Mouse (Mus musculus): ENCODE data around the gene Spire2.
A peak's percentile ranks its signal among the peaks of the same experiment; 100 is the strongest.

Gene Spire2

DNA sequence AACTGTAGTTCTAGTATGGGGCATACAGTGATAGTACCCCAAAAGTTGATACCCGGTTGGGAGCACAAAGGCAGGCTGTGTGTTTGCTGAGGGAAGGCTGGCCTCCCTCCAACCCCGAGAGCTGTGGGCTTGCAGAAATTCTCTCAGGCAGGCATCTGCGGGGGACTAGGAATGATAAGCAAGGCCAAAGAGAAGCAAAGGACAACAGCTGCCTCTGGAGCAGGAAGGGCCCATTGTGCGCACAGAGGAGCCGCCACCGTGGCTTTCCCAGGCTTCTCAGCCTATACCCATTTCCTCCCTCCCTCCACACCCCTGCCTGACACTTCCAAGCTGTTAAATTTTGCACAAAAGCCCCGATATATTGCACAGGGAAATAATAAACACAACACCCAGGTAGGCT, 1.4 kb downstream of the Spire2 start:
- no peak for DNase-seq (ENCODE audit: low read depth, low spot score)

DNA sequence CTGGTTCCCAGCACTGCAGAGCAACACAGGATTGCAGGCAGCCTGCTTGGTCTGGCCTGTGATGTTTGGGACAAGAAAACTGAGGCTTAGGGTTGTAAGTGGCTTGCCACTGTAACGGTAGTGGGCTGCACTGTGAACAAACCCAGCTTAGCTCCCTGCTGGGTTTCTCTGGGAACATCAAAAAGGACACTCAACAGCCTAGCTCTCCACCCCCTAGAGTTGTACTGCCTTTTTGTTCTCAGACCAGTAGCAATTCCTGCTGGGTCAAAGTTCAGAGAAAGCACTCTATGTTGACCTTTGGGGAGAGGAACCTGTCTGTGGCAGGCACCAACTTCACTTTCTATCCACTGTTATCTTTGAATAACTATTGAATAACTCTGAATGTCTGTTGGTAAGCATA, 2.0 kb downstream of the Spire2 start:
- peak; percentile 83 for DNase-seq (ENCODE audit: low read depth, low spot score)

DNA sequence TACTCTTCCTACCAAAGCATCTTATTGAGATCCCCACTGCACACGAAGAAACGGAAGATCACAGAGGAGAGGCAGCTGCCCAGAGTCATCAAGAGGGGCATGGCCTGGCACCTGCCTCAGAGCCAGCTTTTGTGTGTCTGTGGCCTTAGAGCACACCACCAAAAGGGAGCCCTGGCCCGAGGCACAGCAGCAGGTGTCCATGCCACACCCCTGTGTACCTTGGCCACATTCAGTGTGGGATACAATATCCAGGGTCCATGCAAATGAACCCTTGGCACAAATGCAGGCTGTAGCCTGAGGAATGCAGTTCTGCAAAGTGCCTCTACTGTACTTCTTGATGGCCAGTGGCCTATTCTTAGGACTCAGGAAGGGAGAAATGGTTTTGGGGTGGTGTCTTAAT, 5.0 kb downstream of the Spire2 start:
- no peak for DNase-seq (ENCODE audit: low read depth, low spot score)

DNA sequence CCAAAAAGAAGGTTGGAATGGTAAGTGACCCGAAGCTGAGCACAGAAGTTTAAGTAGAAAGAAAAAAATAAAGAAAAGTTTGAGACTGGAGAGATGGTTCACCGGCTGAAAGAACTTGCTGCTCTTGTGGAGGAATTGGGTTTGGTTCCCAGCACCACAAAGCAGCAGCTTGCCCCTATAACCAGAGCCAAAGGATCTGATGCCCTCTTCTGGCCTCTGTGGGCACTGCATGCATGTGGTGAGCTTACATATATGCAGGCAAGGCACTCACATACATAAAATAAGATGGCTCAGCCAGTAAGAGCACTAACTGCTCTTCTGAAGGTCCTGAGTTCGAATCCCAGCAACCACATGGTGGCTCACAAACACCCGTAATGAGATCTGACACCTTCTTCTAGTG, 7.6 kb downstream of the Spire2 start:
- DNase-seq (ENCODE audit: low read depth, low spot score), result peak; percentile 79

DNA sequence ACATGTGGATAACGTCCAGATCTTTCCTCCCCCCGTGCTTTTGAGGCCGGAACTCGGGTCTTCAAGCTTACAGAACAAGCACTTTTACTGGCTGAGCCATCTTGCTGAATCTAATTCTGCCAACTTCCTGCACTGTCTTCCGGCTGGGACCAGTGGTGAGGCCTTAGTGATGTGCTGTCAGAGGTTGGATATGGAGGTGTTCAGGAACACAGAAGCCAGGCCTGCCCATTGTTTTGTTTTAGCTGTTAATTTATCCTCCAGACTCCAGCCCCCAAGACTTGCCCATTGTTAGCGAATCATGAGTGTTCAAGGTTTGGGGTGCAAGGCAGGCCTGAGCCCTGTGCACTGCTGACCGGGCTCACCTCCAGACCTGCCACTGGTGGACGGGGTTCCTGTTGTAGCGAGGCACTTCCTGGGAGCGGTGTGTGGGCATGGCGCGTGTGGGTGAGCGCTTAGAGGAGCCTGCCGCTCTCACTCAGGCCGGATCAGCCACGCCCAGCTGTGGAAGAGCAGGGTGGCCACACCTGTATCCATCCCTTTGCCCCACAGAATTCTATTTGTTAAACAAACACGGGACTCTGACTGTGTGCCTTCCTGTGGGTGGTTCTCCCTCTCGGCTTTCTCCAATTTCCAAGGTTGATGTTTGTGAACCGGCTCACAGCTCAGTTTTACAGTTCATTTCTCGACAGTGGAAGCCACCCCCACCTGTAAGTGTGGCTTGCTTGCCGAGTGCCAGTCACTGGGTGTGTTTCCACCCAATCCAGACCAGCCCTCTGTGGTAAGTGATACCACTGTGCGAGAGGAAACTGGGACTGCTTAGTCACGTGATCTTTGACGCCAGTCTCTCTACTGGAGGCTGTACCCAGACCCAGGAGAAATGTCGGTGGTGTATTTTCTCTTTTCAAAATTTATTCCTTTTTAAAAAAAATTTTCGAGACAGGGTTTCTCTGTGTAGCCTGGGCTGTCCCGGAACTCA, 8.8 kb downstream of the Spire2 start:
- no peak for DNase-seq (ENCODE audit: low read depth, low spot score)

DNA sequence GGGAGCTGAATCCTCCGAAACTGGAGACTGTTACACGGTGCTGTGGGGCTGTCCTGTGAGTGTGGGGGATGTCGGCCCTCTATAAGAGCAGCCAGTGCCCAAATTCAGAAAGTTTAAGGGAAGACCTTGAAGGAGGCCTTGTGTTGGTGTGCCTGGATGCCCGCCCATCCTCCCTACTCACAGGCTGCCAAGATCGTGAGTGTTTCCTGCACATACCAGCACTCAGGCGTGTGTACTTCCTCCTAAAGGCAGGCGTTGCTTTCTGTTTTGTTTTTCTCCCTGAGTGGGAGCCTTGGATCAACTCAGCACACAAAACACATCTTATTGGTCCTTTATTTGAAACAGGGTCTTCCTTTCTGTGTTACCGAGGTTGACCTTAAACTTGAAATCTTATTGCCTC, 9.7 kb downstream of the Spire2 start:
- no peak for DNase-seq (ENCODE audit: low read depth, low spot score)

DNA sequence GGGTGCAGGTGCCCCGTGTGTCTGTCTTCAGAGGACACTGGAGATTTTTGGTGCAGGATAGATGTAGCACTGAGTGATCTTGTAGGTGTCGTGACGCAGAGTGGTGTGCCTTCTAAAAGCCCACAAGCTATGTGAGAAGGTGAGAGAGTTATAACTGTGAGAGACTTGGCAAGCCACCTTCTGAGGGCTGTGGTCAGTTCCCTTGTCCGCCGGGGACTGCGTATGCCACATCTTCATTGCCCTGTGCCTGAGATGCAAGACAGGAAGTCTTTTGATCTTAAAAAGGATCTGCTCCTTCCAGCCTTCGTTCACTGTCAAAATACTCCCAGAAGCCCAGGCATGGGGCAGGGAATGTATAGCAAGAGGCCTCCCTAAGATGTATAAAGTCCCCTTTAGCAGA, 10.4 kb downstream of the Spire2 start:
- no peak for DNase-seq (ENCODE audit: low read depth, low spot score)

DNA sequence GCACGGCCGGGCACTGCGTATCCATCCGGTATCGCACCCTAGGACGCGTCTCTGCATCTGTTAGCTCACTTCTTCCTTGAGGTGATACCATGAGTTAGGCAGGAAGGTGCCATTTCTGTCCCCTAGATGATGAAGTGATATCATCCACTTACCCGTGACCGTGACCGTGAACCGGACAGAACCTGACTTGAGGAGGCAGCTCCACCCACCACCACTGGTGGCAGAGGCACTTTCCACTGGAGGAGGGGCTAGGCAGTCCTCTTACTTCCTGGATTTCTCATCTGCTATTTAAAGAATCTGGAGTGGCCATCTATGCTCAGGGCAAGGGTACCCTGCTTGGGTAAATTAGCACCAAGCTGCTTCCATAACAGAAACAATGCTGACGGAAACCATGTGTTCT, 10.9 kb downstream of the Spire2 start:
- no peak for DNase-seq (ENCODE audit: low read depth, low spot score)

DNA sequence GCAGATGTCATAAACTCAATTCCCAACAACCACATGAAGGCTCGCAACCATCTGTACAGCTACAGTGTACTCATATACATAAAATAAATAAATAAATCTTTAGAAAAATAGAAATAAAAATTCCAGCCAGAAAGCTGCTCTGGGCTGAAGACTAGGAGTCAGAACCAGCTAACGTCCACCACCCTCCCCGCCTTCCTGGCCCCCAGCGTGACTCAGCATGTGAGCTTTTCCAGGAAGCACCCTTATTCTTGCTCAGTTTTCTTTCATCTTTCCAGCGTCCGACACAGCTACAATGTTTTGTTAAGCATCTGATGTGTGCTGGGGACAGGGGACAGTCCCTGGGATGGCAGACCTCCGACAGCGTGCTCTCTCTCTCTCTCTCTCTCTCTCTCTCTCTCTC, 12.6 kb downstream of the Spire2 start:
- no peak for DNase-seq (ENCODE audit: low read depth, low spot score)

DNA sequence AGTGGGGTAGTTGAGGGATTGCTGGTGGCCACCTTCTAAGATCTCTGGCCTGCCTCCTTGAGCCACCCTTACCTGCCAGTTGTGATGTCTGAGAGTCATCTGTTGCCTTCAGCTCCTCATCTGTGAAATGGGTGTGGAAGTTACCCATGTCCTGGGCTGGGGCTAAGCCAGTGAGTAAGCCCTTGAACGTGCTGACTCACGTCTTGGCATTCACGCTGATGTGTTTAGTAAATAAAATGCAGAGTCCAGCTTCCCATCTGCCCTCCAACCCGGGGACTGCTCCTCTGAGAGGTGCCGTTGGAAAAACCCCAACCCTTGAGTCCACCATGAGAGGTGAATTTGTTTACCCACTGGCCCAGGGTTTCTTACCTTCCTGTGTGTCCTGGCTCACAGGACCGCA, 13.3 kb downstream of the Spire2 start:
- DNase-seq (ENCODE audit: low read depth, low spot score), result no peak

DNA sequence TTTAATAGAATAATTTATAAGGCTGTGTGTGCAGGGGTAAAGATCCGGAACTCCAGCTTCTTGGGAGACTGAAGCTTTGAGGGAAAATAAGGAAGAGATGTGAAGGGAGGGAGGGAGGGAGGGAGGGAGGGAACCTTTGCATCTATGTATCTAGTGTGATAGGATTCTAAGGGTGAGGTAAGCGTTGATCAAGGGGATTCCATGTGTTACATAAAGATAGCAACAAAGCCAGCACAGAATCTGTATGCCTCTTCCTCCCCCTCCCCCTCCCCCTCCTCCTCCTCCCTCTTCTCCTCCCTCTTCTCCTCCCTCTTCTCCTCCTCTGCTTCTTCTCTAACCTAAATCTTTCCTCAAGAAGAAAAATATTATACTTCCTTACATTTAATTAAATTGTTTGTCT, 14.8 kb downstream of the Spire2 start:
- DNase-seq (ENCODE audit: low read depth, low spot score), result no peak

DNA sequence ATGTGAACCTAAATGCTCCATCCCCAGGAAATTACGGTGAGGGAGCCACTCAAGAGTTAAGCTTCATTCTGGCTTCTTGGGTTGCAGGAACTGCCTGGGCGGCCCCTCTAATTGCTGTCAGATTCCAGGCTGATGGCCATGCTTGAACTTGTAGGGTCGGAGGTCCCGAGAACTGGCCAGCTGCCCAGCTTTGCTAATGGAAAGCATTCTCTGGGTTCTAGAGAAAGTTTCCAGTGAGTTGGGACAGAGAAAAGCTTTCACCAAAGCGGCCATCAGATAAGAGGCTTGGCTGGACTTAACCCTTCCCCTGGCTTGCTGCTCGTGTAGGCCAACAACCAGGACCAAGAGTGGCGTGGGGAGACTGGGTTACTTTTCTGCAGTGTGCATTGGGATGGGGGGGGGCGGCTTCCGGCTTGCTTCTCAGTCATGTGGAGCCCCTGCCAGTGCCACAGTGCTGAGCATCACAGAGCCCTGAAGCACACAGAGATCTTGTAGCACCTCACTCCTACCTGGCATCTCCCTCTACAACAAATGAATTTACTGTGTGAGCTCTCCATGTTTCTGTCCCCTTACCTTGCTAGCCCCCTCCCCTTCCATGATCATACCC, 15.8 kb downstream of the Spire2 start:
- no peak for DNase-seq (ENCODE audit: low read depth, low spot score)

DNA sequence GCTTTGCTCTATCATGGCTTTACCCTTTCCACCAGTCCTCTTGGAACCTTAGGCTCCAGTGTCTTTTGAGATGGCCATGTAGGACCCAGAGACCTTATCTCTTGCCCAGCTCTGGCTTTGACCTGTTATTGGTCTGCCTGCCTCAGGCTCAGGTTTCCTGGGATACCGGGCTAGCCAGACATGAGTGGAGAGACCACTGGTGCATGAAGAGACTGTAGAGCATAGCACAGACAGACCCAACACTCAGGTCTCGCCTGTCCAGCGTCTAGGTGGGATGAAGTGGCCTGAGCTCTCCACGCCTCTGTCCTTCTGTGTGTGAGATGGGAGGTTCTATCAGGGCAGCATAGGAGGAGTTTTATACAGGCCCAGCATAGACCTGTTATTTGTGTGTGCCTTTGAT, 16.6 kb downstream of the Spire2 start:
- no peak for DNase-seq (ENCODE audit: low read depth, low spot score)

DNA sequence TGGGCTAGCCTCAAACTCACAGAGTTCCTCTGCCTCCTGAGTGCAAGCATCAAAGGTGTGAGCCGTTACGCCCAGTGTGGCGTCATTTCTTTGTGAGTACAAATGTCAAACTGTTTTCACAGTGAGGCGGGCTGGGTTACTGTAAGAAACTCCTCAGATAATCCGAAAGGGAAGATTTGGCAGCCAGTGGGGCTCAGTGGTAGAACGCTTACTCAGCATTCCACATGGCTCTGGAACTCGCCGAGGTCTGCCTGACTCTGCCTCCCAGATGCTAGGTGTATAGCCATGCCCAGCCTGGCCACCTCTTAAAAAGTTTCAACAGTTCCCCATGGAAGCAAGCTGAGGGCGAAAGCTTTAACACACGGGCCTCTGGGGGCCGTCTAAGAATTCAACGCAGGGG, 19.6 kb downstream of the Spire2 start:
- no peak for DNase-seq (ENCODE audit: low read depth, low spot score)

DNA sequence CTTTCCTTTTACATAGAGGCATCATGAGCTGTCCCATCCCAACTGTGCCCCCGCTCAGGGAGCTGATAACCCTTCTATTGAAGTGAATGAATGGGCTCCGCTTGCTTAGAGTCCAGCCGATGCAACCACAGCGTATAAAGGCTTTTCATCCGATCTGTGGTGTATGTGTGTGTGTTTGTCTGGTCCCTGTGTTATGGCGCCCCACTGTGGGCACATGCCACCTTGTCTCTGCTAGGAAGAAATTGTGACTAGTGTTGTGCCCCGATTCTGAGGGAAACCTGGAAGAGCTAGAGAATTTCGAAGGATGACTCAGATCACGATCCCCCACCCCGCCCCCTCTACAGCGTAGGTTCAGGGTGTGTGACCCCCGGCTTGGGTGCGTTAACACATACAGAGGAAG, 20.3 kb downstream of the Spire2 start:
- DNase-seq (ENCODE audit: low read depth, low spot score), result no peak

DNA sequence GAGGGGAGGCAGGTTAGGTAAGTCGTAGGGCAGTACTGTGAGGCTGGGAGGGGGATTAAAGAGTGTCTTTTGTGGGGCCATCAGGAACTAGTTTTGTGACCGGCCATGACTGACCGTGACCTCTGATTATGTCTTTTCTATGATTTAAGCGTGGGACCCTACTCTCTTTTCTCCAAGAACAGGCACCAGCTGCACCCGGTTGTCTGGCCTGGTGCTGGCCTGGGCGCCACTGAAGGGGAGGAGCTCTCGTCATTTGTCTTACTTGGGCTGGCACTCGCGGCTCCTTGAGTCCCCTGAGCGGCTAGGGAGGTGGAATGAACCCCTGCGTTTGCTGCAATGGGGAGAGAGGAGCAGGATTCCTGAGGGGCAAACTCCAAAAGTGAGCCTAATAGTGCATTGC, 20.7 kb downstream of the Spire2 start:
- no peak for DNase-seq (ENCODE audit: low read depth, low spot score)

DNA sequence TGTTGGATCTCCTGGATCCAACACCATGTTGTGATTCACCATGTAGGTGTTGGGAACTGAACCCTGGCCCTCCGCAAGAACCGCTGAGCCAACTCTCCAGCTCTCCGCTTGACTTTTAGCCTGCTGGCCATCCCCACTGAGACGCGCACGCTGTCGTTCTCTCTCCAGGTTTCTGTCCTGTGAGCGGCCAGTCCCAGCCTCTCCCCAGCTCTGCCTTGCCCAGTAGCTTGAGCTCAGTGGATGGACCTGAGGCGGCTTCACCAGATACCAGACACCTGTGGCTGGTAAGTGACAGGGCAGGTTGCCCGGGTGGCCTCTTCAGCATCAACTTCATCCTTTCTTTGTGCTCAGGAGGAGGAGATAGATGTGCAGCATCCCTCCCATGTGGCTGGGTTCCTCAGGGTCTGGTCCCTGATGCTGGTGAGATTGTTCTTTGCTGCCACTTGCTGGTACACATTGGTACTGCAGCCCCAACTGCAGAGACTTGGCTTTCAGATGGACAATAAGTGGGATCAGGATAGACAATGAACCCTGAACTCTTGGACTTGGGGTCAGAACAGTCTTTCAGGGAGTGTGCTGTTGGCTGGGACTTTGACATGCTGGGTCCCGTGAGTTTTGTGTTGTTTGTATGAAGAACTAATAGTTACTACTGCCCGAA, 28.7 kb downstream of the Spire2 start:
- peak; percentile 70 for DNase-seq (ENCODE audit: low read depth, low spot score)

DNA sequence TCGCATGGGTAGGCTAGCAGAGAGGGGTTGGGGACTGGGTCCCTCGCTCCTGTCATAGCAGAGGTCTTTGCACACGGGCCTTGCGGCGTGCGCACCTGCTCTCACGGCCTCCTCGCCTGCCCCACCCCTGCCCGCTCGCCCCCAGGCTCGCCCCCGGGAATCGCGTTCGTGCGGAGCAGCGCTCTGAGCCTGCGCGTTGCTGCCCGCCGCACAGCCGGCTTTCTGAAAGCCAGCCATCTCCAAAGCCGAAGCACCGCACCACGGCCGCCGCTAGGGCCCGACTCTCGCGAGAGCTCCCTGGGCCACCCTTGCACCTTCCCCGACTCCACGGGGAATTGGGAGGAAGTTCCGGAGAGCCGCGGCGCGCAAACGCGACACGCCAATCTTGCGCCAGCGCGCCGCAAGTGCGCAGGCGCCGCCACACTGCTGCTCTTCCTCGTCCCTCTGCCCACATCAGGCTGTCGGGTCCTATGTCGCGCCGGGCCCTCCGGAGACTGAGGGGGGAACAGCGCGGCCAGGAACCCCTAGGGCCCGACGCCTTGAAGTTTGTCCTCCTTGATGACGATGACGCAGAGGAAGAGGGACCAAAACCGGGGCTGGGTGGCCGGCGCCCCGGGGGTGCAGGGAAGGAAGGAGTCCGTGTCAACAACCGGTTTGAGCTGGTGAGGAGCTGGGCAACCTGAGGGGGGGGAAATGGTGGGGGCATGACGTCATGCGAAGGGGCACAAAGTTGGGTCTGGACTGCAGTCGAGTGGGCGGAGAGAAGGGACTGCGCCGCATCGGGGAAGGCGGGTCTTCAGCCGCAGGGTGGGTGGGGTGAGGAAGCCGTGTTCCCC, 41.1 kb downstream of the Spire2 start, which contains the start of gene Tcf25:
Gene Tcf25 (plus strand): TSS at position 351 of the 836 bp plus-strand sequence.
- DNase-seq (ENCODE audit: low read depth, low spot score), result peak; percentile 99

DNA sequence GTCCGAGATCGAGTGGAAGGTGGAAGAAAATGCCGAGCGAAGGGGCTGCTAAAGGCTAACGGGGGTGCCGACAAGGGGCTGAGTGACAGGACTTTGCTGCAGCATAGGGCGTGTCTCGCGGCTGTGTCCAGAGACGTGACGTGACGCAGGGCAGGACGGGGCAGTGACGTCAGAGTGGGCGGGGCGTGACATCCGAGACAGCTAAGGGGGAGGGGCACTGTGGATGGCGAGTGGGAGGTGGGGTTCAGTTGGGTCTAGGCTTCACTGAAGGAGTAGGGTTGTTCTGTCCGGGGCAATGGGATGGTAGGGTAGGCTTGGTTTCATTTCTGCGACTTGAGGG, 41.7 kb downstream of the Spire2 start:
- DNase-seq (ENCODE audit: low read depth, low spot score), result peak; percentile 92

DNA sequence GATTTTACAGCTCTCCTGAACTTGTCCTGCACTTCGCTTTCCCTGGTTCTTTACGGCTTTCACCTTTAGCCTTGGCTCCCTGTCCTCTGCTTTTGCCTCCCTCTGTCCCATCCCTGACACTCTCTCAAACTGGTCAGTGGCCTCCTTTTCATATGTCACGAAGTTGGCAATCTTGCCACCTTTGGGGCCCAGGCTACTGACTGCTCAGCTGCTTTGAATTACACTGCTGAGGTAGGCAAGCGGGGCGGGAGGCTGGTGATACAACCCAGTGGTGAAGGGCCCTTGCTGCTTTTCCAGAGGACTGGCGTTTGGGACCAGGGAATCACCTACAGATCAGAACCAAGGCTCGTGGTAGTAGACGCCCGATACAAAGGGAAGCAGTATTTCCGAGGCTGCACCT, 43.2 kb downstream of the Spire2 start:
- no peak for DNase-seq (ENCODE audit: low read depth, low spot score)

DNA sequence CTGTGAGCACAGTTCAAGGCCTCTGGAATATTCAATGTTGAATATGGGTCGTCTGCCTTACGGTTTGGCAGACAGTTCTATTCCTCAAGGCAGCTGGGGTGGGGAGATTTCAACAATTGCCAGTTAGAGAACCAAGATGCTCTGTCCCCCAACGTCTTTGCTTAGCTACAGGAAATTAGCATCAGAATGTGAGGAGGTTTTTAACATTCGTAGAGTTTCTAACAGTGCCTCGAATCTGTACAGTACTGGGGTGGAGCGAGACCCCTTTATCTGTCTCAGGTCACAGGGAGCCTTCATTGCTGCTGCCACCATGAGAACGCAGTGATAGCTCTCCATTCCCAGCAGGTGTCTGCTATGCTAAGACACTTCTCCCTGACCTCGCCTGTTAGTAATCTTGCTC, 43.6 kb downstream of the Spire2 start:
- DNase-seq (ENCODE audit: low read depth, low spot score), result no peak

DNA sequence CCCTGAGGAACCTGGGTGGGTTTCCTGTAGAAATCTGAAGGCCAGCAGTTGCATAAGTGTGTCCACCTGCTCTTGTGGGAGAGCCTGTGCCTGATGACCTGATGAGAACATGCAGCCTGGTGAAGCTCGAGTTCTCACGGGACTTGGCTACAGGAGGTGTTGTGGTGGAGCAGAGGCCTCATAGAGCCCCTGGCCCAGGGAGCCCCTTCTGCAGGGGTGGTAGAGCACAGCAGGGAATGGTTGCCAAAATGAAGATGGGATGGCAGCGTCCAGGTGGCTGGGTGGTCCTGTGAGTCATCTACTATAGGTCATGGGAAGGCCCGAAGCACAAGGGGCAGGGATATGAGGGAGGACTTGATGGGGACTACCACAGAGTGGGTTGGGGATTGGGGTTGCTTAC, 49.2 kb downstream of the Spire2 start:
- DNase-seq (ENCODE audit: low read depth, low spot score), result no peak
